Mouse (Mus musculus): ENCODE measurements around the gene Gtf3a. TPM values are rescaled to one million over a fixed set of nuclear protein-coding genes. Genes with fewer than 3 reads are reported as not detected.
"Not testable (repeated sequence)": the region's sequence is repeated elsewhere in the genome, so short reads cannot be mapped to it uniquely, and the experiment has no call there.

The Gtf3a gene
- polyA plus RNA-seq, 1 experiment from 2014 or later: 99.7 TPM

- Histone ChIP-seq H3K4me1 (ENCODE audit: control insufficient read depth, insufficient read depth, low read length) (no peaks in the 10 kb centered on the region), H3K9me3 (replicated peaks; ENCODE audit: control insufficient read depth, low read length) (no peaks in the 10 kb centered on the region), H3K36me3 (ENCODE audit: control insufficient read depth, insufficient read depth, low read length) (no peaks in the 10 kb centered on the region), H3K4me3 (ENCODE audit: low read depth, low read length) (no peak overlapping the region), H3K4me2 (ENCODE audit: low read length) (no peak overlapping the region), H3K9ac (ENCODE audit: low read length) (no peak overlapping the region), H3K27me3 (replicated peaks; ENCODE audit: control insufficient read depth, insufficient read depth, low read length) (no peaks in the 10 kb centered on the region), H3K27ac (ENCODE audit: low read depth, low read length) (no peak overlapping the region)
- ATAC-seq (peak; percentile 26; the same call in 1 of the 2 replicates), DNase-seq (ENCODE audit: low spot score) (peak; percentile 71)
- WGBS: 30% methylated on average over 9 of the region's 9 CpGs
Measured at GRCm38 (mm10) chr5:146914088-146914766, 34.2 kb upstream of the Gtf3a start.

GRCm38 (mm10) chr5:146916273-146916672 lies 32.2 kb upstream of the Gtf3a start:
- no peaks in the 10 kb centered on the region for H3K9me3 ChIP-seq (replicated peaks; ENCODE audit: control insufficient read depth, low read length)
- DNase-seq (ENCODE audit: low spot score) (no peak), ATAC-seq (no peak)
- 70% methylated on average over 8 of the region's 8 CpGs for WGBS
- H3K4me1 ChIP-seq (ENCODE audit: control insufficient read depth, insufficient read depth, low read length): no peaks in the 10 kb centered on the region
- no peak overlapping the region for H3K27ac ChIP-seq (ENCODE audit: low read depth, low read length)
- H3K4me2 ChIP-seq (ENCODE audit: low read length): no peak overlapping the region
- no peak overlapping the region for H3K4me3 ChIP-seq (ENCODE audit: low read depth, low read length)
- no peaks in the 10 kb centered on the region for H3K27me3 ChIP-seq (replicated peaks; ENCODE audit: control insufficient read depth, insufficient read depth, low read length)
- H3K9ac ChIP-seq (ENCODE audit: low read length): no peak overlapping the region
- H3K36me3 ChIP-seq (ENCODE audit: control insufficient read depth, insufficient read depth, low read length): no peaks in the 10 kb centered on the region

- no peak overlapping the region for H3K27ac ChIP-seq (ENCODE audit: low read depth, low read length)
- WGBS: 41% methylated on average over 6 of the region's 6 CpGs
- no peaks in the 10 kb centered on the region for H3K36me3 ChIP-seq (ENCODE audit: control insufficient read depth, insufficient read depth, low read length)
- no peak overlapping the region for H3K4me3 ChIP-seq (ENCODE audit: low read depth, low read length)
- H3K4me1 ChIP-seq (ENCODE audit: control insufficient read depth, insufficient read depth, low read length): no peaks in the 10 kb centered on the region
- ATAC-seq (no peak), DNase-seq (ENCODE audit: low spot score) (no peak)
- H3K9me3 ChIP-seq (replicated peaks; ENCODE audit: control insufficient read depth, low read length): no peaks in the 10 kb centered on the region
- H3K4me2 ChIP-seq (ENCODE audit: low read length): no peak overlapping the region
- H3K27me3 ChIP-seq (replicated peaks; ENCODE audit: control insufficient read depth, insufficient read depth, low read length): no peaks in the 10 kb centered on the region
- H3K9ac ChIP-seq (ENCODE audit: low read length): no peak overlapping the region
Measured at GRCm38 (mm10) chr5:146916806-146917205, 31.7 kb upstream of the Gtf3a start.

- WGBS: 96% methylated on average over 6 of the region's 6 CpGs
- H3K9ac ChIP-seq (ENCODE audit: low read length); H3K4me1 ChIP-seq (ENCODE audit: control insufficient read depth, insufficient read depth, low read length); H3K4me2 ChIP-seq (ENCODE audit: low read length); H3K9me3 ChIP-seq (replicated peaks; ENCODE audit: control insufficient read depth, low read length); H3K36me3 ChIP-seq (ENCODE audit: control insufficient read depth, insufficient read depth, low read length); H3K4me3 ChIP-seq (ENCODE audit: low read depth, low read length); H3K27ac ChIP-seq (ENCODE audit: low read depth, low read length); DNase-seq (ENCODE audit: low spot score); H3K27me3 ChIP-seq (replicated peaks; ENCODE audit: control insufficient read depth, insufficient read depth, low read length); ATAC-seq: not testable (repeated sequence)
Measured at GRCm38 (mm10) chr5:146917357-146917756, 31.1 kb upstream of the Gtf3a start.

- Histone ChIP-seq H3K4me1 (ENCODE audit: control insufficient read depth, insufficient read depth, low read length) (no peaks in the 10 kb centered on the region), H3K9ac (ENCODE audit: low read length) (no peak overlapping the region; the same call in 1 of the 2 replicates), H3K27ac (ENCODE audit: low read depth, low read length) (no peak overlapping the region), H3K9me3 (replicated peaks; ENCODE audit: control insufficient read depth, low read length) (no peaks in the 10 kb centered on the region), H3K27me3 (replicated peaks; ENCODE audit: control insufficient read depth, insufficient read depth, low read length) (no peaks in the 10 kb centered on the region), H3K4me2 (ENCODE audit: low read length) (peak overlapping the region; percentile 50), H3K4me3 (ENCODE audit: low read depth, low read length) (no peak overlapping the region), H3K36me3 (ENCODE audit: control insufficient read depth, insufficient read depth, low read length) (no peaks in the 10 kb centered on the region)
- no peak for ATAC-seq
- 35% methylated on average over 6 of the region's 6 CpGs for WGBS
- no peak for DNase-seq (ENCODE audit: low spot score)
Measured at GRCm38 (mm10) chr5:146919874-146920273, 28.6 kb upstream of the Gtf3a start.

- H3K36me3 ChIP-seq (ENCODE audit: control insufficient read depth, insufficient read depth, low read length): no peaks in the 10 kb centered on the region
- DNase-seq (ENCODE audit: low spot score): no peak
- peak overlapping the region; percentile 37; the same call in 1 of the 2 replicates for H3K9ac ChIP-seq (ENCODE audit: low read length)
- WGBS: 6% methylated on average over 25 of the region's 27 CpGs
- H3K4me2 ChIP-seq (ENCODE audit: low read length): peak overlapping the region; percentile 50
- peak; percentile 44; the same call in 1 of the 2 replicates for ATAC-seq
- peak overlapping the region; percentile 16 for H3K4me3 ChIP-seq (ENCODE audit: low read depth, low read length)
- H3K27ac ChIP-seq (ENCODE audit: low read depth, low read length): no peak overlapping the region
- H3K9me3 ChIP-seq (replicated peaks; ENCODE audit: control insufficient read depth, low read length): no peaks in the 10 kb centered on the region
- no peaks in the 10 kb centered on the region for H3K27me3 ChIP-seq (replicated peaks; ENCODE audit: control insufficient read depth, insufficient read depth, low read length)
- H3K4me1 ChIP-seq (ENCODE audit: control insufficient read depth, insufficient read depth, low read length): no peaks in the 10 kb centered on the region
Measured at GRCm38 (mm10) chr5:146920314-146921161, 27.9 kb upstream of the Gtf3a start.

GRCm38 (mm10) chr5:146921224-146921623 lies 27.2 kb upstream of the Gtf3a start:
- Histone ChIP-seq H3K9me3 (replicated peaks; ENCODE audit: control insufficient read depth, low read length) (no peaks in the 10 kb centered on the region), H3K4me2 (ENCODE audit: low read length) (peak overlapping the region; percentile 50), H3K27me3 (replicated peaks; ENCODE audit: control insufficient read depth, insufficient read depth, low read length) (no peaks in the 10 kb centered on the region), H3K9ac (ENCODE audit: low read length) (no peak overlapping the region), H3K4me3 (ENCODE audit: low read depth, low read length) (no peak overlapping the region), H3K36me3 (ENCODE audit: control insufficient read depth, insufficient read depth, low read length) (no peaks in the 10 kb centered on the region), H3K4me1 (ENCODE audit: control insufficient read depth, insufficient read depth, low read length) (no peaks in the 10 kb centered on the region), H3K27ac (ENCODE audit: low read depth, low read length) (no peak overlapping the region)
- no peak for DNase-seq (ENCODE audit: low spot score)
- 68% methylated on average over 8 of the region's 8 CpGs for WGBS
- no peak for ATAC-seq

- 86% methylated on average over 5 of the region's 5 CpGs for WGBS
- Histone ChIP-seq H3K9ac (ENCODE audit: low read length) (no peak overlapping the region), H3K4me3 (ENCODE audit: low read depth, low read length) (no peak overlapping the region), H3K4me1 (ENCODE audit: control insufficient read depth, insufficient read depth, low read length) (no peaks in the 10 kb centered on the region), H3K27me3 (replicated peaks; ENCODE audit: control insufficient read depth, insufficient read depth, low read length) (no peaks in the 10 kb centered on the region), H3K4me2 (ENCODE audit: low read length) (no peak overlapping the region), H3K36me3 (ENCODE audit: control insufficient read depth, insufficient read depth, low read length) (no peaks in the 10 kb centered on the region), H3K27ac (ENCODE audit: low read depth, low read length) (no peak overlapping the region), H3K9me3 (replicated peaks; ENCODE audit: control insufficient read depth, low read length) (no peaks in the 10 kb centered on the region)
- ATAC-seq (no peak), DNase-seq (ENCODE audit: low spot score) (no peak)
Measured at GRCm38 (mm10) chr5:146923547-146923946, 24.9 kb upstream of the Gtf3a start.

- no peaks in the 10 kb centered on the region for H3K36me3 ChIP-seq (ENCODE audit: control insufficient read depth, insufficient read depth, low read length)
Measured at GRCm38 (mm10) chr5:146926673-146927072, 21.8 kb upstream of the Gtf3a start.

More at GRCm38 (mm10) chr5:146926673-146927072, 21.8 kb upstream of the Gtf3a start:
- Histone ChIP-seq H3K27ac (ENCODE audit: low read depth, low read length) (no peak overlapping the region), H3K4me2 (ENCODE audit: low read length) (no peak overlapping the region), H3K9me3 (replicated peaks; ENCODE audit: control insufficient read depth, low read length) (no peaks in the 10 kb centered on the region), H3K27me3 (replicated peaks; ENCODE audit: control insufficient read depth, insufficient read depth, low read length) (no peaks in the 10 kb centered on the region), H3K4me1 (ENCODE audit: control insufficient read depth, insufficient read depth, low read length) (no peaks in the 10 kb centered on the region), H3K9ac (ENCODE audit: low read length) (no peak overlapping the region), H3K4me3 (ENCODE audit: low read depth, low read length) (no peak overlapping the region)
- no peak for DNase-seq (ENCODE audit: low spot score)
- ATAC-seq: no peak
- 85% methylated on average over 5 of the region's 5 CpGs for WGBS
